Mouse (Mus musculus) ES-Bruce4 (cell line): ENCODE results near the gene Surf2.

Experiments used
- CTCF ChIP-seq: IDR thresholded peaks from one replicate; pipeline ENCODE4 v1.8.1; 2011; ENCODE audit warnings: low read depth, low read length
- POLR2A ChIP-seq: IDR thresholded peaks from one replicate; pipeline ENCODE4 v1.8.1; 2011; ENCODE audit warnings: low read length; ENCODE audit not compliant: insufficient read depth

DNA sequence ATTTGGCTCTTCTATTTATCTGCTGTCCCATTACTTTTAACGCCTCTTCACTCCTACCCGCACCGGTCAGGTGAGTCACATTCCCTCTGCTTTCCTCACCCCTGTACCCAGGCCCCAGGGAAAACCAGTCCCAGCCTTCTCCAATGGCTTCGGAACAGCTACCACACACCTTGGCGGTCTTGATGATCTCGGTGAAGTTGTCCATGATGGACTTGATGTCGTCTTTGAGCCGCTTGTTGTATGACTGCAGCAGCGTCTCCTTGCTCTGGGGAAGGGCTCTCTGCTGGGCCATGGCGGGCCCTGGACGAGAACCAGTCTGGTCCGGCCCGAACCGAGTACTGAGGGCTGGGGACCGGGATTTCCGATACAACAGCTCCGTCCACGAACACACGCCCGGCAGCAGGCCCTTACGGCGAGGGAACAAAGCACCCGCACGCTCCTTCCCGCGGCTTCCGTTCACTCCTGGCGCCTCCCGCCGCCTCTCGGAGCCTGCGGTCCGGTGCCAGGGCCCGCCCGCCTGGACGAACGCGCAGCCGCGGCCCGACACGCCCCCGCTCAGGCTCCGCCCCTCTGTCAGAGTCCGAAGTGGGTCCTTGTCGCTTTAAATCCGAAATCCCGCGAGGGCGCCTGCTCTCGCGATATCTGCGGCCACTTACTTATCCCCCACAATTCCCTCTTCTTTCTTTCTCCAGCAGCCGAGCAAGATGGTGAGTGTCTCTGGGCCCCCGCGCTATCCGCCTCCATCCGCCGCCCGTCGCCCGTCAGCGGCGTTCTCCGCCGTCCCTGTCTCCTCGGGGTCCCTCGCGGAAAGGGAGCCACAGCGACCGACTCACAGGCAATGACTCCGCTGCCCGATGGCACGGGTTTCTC lies 5.8 kb upstream of the Surf2 start, which contains the start of the genes Med22 and Rpl7a:
- TF ChIP-seq CTCF (no peak), POLR2A (peak; percentile 48)
